Mouse (Mus musculus) adrenal gland, postnatal 36 days (tissue): ENCODE data around the gene Ssh2. TPM values are rescaled to one million over a fixed set of nuclear protein-coding genes. Genes with fewer than 3 reads are reported as not detected.

ENCODE experiments used
- DNase-seq, 2 experiments: peaks; one replicate each; pipeline ENCODE4 v3.0.0; 2021; ENCODE audit warnings: mixed read lengths in 1 of 2
- total RNA-seq, 2 experiments: library from RNA; stranded (reverse); gene quantifications; 2 replicates each; pipeline ENCODE4 v1.2.3; 2021

The Ssh2 gene
- total RNA-seq, 2 experiments from 2014 or later: 16.8 to 27.1 TPM

GRCm38 (mm10) chr11:77462283-77463100, 246.4 kb downstream of the Ssh2 start, which contains the start of gene Coro6:
Coro6 (plus strand) TSS chr11:77462411.
- DNase-seq: peak; percentile 88 to 92

DNA sequence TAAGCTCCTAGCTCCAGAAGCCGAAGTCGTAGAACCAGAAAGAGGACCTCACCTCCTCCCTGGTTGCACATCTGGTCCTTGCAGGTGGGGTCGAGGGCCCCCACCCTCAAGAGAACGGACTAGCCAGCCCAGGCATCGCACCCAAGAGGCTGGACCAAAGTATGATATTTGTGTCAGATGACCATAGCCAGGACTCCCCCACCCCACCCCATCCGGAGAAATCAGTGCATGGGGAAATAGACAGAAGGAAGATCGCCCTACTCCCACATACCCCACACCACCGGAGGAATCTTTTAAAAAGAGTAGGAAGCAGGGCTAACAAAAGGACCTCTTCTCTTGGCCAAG, 247.0 kb downstream of the Ssh2 start:
- DNase-seq: no peak

DNA sequence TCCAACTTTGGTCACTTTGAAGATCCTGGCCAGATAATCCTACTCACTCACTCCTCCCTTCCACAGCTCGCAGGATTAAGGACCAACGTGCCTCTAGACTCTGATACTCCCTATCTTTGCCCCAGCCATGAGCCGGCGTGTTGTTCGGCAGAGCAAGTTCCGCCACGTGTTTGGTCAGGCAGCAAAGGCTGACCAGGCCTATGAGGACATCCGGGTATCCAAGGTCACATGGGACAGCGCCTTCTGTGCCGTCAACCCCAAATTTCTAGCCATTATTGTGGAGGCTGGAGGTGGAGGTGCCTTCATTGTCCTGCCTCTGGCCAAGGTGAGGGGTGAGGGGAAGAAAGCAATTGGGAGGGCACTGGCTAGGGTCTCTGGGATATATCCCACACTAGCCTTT, 247.7 kb downstream of the Ssh2 start:
- no peak for DNase-seq

DNA sequence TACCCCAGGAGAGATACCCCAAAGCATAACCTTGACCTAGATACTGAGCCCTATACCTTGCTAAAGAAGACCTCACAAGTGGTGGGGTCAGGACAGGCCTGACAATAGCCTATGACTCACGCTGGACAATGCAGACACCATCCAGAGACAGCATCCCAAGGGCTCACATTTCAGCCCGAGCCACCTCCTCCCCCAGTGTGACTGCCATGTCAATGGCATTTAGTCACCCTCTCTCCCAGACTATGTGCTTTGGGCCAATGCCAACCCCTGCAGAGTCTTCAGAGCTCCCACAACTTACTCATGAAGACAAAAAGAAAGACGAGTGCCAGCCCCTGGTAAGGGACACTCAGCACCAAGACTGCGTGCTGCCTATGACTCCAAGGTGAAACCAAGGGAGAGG, 248.6 kb downstream of the Ssh2 start:
- peak; percentile 80 to 83 for DNase-seq

GRCm38 (mm10) chr11:77465111-77465510, 249.0 kb downstream of the Ssh2 start:
- DNase-seq: no peak

DNA sequence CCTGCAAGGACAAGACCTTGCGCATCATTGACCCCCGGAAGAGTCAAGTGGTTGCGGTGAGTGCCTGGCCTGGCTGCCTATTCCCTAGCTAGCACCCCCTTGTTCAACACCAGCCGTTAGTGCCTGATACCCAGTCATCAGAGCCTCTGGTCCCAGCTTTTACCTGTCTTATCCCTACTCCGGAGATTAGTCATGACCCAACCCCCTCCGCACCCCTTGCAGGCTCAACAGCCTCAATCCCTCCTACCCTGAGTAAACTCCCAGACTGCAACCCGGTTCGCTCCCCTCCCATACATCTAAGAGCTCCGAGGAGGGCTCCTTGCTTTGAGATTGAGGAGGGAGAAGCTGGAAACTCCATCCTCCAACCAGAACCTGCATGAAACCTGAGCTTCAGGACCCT, 250.5 kb downstream of the Ssh2 start:
- no peak for DNase-seq

DNA sequence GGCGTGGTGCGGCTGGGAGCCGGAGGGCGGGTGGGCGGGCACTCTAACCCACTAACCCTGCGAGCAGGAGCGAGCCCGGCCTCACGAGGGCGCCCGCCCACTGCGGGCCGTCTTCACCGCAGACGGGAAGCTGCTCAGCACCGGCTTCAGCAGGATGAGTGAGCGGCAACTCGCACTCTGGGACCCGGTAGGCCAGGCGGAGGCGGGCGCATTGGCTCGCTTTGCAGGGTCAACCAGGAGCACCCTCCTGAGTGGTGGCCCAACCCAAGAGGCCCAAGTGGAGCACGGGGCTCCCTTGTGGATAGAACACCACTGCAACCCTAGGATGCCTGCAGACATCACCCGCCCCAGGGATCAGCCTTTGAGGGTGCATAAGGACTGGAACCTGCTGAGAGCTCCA, 251.1 kb downstream of the Ssh2 start:
- DNase-seq: peak; percentile 83 to 90

DNA sequence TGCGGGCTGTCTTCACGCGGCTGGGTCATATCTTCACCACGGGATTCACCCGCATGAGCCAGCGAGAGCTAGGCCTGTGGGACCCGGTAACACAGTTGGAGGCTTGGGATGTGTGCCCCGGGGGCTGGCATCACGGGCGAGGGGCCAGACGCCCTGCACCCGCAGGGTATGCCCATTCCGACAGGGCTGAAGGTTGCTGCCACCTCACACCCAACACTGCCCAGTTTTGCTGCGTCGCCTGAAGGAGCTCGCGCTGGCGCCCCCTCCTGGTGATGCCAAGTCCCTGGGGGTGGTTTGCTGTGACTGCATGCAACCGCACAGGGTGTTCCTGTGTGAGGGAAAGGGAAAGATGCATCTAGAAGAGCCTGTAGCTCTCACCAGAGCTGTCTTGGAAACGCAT, 251.7 kb downstream of the Ssh2 start:
- peak; percentile 87 to 93 for DNase-seq

DNA sequence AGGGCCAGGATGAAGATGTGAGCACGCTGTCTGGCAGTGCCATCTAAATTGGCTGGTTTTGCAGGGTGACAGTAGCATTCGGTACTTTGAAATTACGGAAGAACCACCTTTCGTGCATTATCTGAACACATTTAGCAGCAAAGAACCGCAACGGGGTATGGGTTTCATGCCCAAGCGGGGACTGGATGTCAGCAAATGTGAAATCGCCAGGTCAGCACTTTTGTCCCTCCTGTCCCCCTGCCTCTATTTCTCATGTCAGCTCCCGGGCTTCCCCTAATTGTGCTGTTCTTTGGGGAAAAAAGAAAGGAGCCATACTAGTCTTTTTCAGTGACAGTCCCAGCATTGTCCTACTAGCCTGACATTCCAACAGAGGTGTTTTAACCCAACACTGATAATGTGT, 252.3 kb downstream of the Ssh2 start:
- DNase-seq: no peak

DNA sequence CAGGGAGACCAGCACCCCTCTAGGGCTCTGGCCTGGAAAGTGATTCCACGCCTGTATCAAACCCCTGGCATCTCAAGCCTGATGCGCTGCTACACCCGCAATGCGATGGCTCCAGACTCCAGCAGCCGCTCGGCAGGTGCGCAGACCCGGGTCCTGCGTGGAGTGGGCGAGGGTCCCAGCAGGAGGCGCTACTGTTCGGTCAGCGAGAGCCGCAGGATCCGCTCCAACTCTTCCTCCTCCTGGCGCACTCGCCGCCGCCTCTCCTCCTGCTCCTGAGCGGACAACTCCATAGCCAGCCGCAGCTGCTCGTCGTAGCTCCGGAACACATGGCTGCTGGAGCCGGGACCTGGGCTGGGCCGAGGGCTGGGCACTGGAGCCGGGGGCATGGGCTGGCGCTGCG, 255.3 kb downstream of the Ssh2 start:
- no peak for DNase-seq

DNA sequence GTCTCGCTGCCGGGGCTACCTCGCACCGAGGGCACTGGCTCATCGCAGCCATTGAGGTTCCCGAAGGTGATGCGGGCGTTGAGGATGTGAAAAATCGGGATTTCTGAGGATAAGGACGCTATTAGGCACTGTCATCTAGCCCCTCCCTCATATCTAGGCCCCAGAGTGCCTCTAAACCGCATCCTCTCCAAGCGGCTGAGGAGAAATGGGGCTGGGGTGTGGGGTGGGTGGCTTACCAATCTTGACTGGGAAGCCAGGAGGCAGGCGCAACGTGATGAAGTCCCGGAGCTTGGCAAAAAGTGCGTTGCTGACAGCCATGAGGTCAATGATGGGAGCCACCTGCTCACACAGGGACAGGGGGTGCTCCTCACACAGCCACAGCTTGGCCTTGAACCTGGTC, 256.7 kb downstream of the Ssh2 start:
- DNase-seq: no peak

GRCm38 (mm10) chr11:77476216-77476615, 260.1 kb downstream of the Ssh2 start:
- DNase-seq: no peak

DNA sequence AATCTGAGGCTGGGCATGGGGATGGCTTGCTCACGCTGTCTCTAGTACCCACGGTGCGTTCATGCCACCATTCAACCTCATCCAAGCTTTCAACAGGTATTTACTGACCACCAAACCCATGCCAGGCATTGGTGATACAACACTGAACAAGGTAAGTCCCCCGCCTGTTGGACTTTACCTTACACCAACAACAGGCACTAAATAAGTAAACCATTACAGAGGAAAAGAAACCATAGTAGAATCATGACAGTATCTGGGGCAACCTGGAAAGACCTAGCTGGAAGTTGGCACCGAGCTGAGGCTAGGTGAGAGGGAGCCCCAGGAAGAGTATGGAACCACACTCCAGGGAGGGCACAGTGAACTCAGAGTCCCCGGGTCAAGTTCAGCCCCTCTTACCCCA, 260.8 kb downstream of the Ssh2 start:
- no peak for DNase-seq

- DNase-seq: no peak
Observed at GRCm38 (mm10) chr11:77483043-77483442, 267.0 kb downstream of the Ssh2 start.

DNA sequence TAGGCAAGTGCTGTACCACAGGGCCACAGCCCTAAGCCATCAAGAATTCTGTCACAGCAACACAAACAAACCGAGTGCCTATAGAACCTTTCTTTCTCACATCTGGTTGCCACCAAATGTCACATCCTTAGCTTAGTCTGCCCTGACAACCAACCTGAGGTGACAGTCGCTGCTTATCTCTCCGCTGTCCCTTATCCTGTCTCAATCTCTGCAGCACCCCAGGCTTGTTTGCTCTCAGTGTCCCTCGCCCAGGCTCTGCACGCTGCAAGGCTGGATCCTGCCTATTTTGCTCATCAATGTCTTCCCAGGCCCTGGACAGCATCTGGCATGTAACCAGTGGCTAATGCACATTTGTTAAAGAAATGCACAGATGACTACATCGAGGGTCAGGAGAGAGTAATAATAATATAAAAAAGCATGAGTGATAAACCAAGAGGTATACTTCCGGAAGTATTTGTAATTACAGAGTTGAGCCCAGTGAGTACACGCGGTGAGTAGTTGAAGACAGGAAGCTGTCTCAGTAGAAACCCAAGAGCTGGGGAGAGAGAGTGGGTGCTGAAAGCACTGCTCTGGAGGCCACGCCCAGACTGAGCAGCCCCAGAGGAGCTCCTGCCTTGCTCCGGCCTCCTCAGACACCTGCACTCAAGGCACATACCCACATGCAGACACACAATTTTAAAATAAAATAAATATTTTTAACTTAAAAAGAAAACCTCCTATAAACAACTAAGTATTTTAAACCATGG, 267.6 kb downstream of the Ssh2 start:
- no peak for DNase-seq

GRCm38 (mm10) chr11:77485229-77485628, 269.1 kb downstream of the Ssh2 start:
- no peak for DNase-seq

- DNase-seq: peak in 1 of 2 experiments; percentile 31
Observed at GRCm38 (mm10) chr11:77486798-77487197, 270.7 kb downstream of the Ssh2 start.

DNA sequence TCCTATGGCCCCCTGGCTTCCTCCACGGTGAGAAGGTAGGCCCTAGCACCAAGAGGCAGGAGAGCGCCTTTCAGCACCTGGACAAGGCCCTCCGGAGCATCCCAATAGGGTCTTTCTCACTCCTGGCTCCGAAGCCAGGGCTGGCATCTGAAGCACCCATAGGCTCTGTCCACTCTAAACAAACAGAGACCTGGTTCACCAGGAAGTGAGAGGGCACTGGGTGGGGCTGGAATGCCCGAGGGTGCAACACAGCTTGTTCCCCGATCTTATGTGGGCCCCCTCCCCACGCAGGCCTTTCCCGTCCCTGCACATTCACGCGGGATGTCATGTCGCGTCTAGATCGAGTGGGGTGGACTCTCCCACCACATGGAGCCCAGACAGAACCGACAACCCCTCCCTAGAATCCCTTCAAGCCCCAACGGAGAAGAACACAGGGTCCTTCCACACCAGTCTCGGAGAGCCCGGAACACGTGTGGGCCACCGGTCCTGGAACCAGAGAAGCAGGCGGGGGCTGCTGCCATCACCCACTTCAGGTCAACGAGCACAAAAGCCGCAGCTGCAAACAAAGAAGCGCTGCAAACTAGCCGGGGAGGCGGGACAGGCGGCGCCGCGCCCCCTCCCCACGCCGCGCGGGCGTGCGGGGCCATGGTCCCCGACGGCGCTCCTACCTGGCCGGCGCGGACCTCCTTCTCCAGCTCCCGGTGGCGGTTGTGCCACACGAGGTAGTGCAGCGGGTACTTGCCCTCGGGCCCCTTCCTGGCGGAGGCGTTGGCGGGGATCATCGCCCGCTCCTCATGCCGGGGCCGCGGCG, 272.9 kb downstream of the Ssh2 start:
- DNase-seq: no peak

GRCm38 (mm10) chr11:77489591-77490235, 273.6 kb downstream of the Ssh2 start, which contains the start of gene Ankrd13b:
Ankrd13b (minus strand) TSS chr11:77489678.
- peak; percentile 85 to 89 for DNase-seq

GRCm38 (mm10) chr11:77490451-77490850, 274.4 kb downstream of the Ssh2 start:
- DNase-seq: no peak

DNA sequence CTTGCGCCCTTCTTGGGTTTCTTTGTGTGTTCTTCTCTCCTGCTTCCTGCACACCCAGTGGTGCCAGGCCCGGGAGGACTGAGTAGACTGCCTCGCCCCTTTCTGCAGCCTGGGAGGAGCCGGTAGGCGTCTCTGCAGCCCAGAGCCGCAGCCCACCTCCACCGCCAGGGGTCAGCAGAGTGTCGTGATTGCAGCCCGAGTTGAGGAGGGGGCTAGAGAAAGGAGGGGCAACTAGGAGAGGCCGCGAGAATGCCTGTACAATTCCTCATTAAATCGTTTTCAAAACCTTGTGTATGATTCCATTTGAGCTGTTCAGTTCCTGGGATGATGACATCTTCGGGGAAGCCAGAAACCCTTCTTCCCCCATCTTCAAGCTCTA, 275.0 kb downstream of the Ssh2 start:
- DNase-seq: peak; percentile 91 to 94
